Mouse (Mus musculus): Measurements from ENCODE around the gene Gls.

Gene Gls

GRCm38 (mm10) chr1:52119691-52120090 is 113.3 kb downstream of the Gls start:
- DNase-seq (ENCODE audit: low spot score) = no peak

DNA sequence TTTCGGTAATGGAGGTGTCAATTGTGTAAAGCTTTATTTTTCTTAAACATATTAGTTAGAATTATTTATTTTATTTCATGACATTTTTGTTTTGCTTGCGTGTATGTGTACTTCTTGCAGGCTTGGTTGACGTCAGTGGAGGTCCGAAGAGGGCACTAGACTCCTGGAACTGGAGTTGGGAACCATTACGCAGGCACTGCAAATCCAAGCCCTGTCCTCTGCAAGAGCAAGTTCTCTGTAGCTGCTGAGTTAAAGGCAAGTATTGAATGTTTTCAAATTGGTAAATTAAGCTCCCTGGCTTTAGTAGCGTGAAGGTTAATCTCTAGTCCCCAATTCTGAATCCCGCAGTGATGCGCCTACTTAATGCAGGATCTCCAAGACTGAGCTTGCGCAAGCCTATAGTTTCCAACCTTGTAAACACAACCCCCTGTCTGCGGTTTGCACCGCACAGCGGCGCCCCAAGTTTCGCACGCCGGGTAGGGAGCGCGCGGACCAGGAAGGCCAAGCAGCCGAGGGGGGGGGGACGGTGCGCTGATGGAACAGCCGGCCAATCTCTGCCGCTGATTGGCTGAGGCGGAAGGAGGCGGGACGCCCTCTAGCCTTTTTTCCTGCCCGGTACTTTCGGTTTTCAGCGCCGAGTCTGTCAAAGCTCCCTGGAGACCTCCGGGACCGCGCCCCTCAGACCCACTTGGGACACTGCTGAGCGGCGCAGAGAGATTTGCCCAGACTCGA is 114.0 kb downstream of the Gls start, which contains the start of gene Stat1:
TSS of gene Stat1 (plus strand) at position 581 of the 732 bp plus-strand sequence.
- DNase-seq (ENCODE audit: low spot score) = peak; percentile 63

- no peak for DNase-seq (ENCODE audit: low spot score)
Measured at GRCm38 (mm10) chr1:52117777-52118176, 115.3 kb downstream of the Gls start.

DNA sequence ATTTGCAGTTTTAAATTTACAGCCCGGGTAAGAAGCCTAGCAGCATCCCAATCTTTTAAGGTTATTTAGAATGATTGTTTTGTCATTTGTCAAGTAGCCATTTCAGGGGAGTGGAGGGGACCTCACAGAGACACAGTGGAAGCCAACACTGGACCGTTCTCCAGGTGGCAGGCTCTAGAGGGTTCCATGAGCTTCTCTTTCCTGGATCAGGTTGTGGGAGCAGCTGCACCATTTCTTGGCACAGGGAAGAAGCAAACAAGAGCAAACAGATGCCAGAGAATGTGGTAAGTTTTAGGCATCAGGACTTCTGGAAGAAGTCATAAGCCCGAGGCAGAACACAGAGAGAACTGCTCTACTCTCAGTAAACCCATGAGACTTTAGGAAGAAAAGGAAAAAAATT is 116.6 kb downstream of the Gls start:
- DNase-seq (ENCODE audit: low spot score) = no peak

- DNase-seq (ENCODE audit: low spot score) = peak; percentile 97
Measured at GRCm38 (mm10) chr1:52113666-52114069, 119.4 kb downstream of the Gls start.

Measured in ovary, postnatal 10 days (tissue).